Mouse (Mus musculus) liver, postnatal 0 days (tissue): ENCODE measurements around the gene Fbln2. TPM values are rescaled to one million over a fixed set of nuclear protein-coding genes. Genes with fewer than 3 reads are reported as not detected.

ENCODE experiments used
- ATAC-seq: fragments of 200-750 bp; cut with Nextera tagmentation; 2 replicates; pipeline ENCODE4 v1.8.0; 2017; ENCODE audit warnings: mild to moderate bottlenecking, moderate library complexity
- DNase-seq: peaks from one replicate; pipeline ENCODE4 v3.0.0-alpha.2; 2016
- H3K27ac ChIP-seq: fragments of 300-500 bp; sonication (generic); 2 replicates; pipeline ENCODE4 v1.5.1; 2014; ENCODE audit warnings: antibody characterized with exemption, moderate library complexity, mild to moderate bottlenecking, low read depth
- H3K27me3 ChIP-seq: fragments of 300-500 bp; sonication (generic); 2 replicates; pipeline ENCODE4 v1.6.1; 2014; ENCODE audit warnings: low read length, control low read depth, mixed read lengths; ENCODE audit not compliant: insufficient read depth
- H3K36me3 ChIP-seq: fragments of 300-500 bp; sonication (generic); replicated peaks from 2 replicates; pipeline ENCODE4 v1.6.1; 2014; ENCODE audit warnings: mild to moderate bottlenecking, control low read depth, low read length, moderate library complexity, mixed read lengths; ENCODE audit not compliant: insufficient read depth
- H3K4me1 ChIP-seq: fragments of 300-500 bp; sonication (generic); 2 replicates; pipeline ENCODE4 v1.6.1; 2014; ENCODE audit warnings: antibody characterized with exemption, mild to moderate bottlenecking, control low read depth; ENCODE audit not compliant: insufficient read depth
- H3K4me2 ChIP-seq: fragments of 300-500 bp; sonication (generic); 2 replicates; pipeline ENCODE4 v1.6.1; 2014; ENCODE audit warnings: low read depth, mild to moderate bottlenecking, low read length, moderate library complexity, mixed read lengths
- H3K4me3 ChIP-seq: fragments of 300-500 bp; sonication (generic); 2 replicates; pipeline ENCODE4 v1.5.1; 2014; ENCODE audit warnings: low read depth, low read length
- H3K9ac ChIP-seq: fragments of 300-500 bp; sonication (generic); replicated peaks from 2 replicates; pipeline ENCODE4 v1.6.1; 2014; ENCODE audit warnings: mild to moderate bottlenecking, moderate library complexity
- H3K9me3 ChIP-seq: fragments of 300-500 bp; sonication (generic); 2 replicates; pipeline ENCODE4 v1.6.1; 2016; ENCODE audit warnings: mild to moderate bottlenecking, control low read depth, low read length, mixed read lengths
- CTCF ChIP-seq: sonication (generic); IDR thresholded peaks from 2 replicates; pipeline ENCODE4 v1.5.1; 2016; ENCODE audit warnings: antibody characterized with exemption, low read depth
- EP300 ChIP-seq: IDR thresholded peaks from 2 replicates; pipeline ENCODE4 v1.6.1; 2016; ENCODE audit warnings: antibody characterized with exemption, low read depth, mild to moderate bottlenecking
- WGBS: fragments of 180-500 bp; shearing (Covaris S2); extraction: QIAGEN DNeasy Blood & Tissue Kit; methylation state at CpG from one replicate; pipeline ENCODE4 v1.1.7; 2014; ENCODE audit not compliant: insufficient replicate concordance; 5-methylcytosine and 5-hydroxymethylcytosine counted together
- polyA plus RNA-seq: library from polyadenylated mRNA; unstranded; fragments of >200 nt; fragmentation: Nextera tagmentation; extraction: Ambion mirVana; gene quantifications from 2 replicates; pipeline ENCODE4 v1.2.1, GENCODE M21; 2015

Fbln2 gene
- polyA plus RNA-seq, 1 experiment from 2014 or later = 4.0 TPM

DNA sequence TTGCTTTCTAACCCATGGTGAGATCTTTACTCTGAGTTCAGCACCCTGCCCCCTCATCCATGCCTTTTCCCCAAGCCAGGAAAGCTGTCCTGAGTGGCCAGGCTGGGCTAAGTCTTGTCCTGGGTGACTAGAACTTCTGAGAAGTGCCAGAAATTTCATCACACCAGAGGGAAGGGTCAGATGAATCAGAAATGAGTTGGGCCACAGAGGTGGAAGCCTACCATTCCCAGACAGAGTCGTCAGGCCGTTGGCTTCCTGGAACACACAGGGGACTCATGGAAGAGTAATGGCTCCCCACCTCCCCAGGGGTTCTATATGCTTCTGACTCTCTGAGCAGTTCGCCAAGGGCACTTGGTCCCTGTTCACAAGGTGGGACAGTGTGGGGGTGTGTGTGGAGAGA lies 4.8 kb upstream of the Fbln2 start:
- no peak overlapping the region for H3K27ac ChIP-seq
- no peaks in the 10 kb centered on the region for H3K9me3 ChIP-seq
- H3K27me3 ChIP-seq = 0 out of 2 replicates have a peak, but pooled peaks cover 11% of the 10 kb centered on the region
- H3K9ac ChIP-seq = no peak overlapping the region
- TF ChIP-seq EP300 = no peak
- H3K36me3 ChIP-seq = no peaks in the 10 kb centered on the region
- 61% methylated on average over 3 of the region's 3 CpGs for WGBS
- H3K4me2 ChIP-seq = no peak overlapping the region
- no peak for ATAC-seq
- H3K4me1 ChIP-seq = no peaks in the 10 kb centered on the region
- DNase-seq = no peak
- H3K4me3 ChIP-seq = no peak overlapping the region

DNA sequence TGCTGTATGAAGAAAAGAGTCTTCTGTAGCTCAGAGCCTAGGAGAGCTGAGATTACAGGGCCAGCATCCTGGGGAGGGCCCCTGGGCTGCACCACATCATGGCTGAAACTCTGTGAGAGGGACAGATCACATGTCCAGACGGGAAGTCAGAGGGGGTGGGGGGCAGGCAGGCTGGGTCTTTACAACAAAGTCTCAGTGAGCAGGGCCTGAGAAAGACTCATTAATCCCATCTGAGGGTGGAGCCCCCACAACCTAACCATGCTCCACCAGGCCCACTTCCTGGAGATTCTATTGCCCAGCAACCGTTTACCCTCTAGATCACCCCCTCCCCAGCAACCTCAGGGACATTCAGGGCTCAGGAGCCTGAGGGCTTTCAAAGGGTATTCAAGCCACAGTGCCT lies 2.5 kb upstream of the Fbln2 start:
- Histone ChIP-seq H3K9me3 (no peaks in the 10 kb centered on the region), H3K4me2 (no peak overlapping the region), H3K9ac (no peak overlapping the region), H3K4me1 (peaks cover 3% of the 10 kb centered on the region; the same call in 1 of the 2 replicates), H3K4me3 (no peak overlapping the region), H3K36me3 (no peaks in the 10 kb centered on the region), H3K27ac (no peak overlapping the region), H3K27me3 (peaks cover 23% of the 10 kb centered on the region; the same call in 1 of the 2 replicates)
- no peak for TF ChIP-seq CTCF
- TF ChIP-seq EP300 = no peak
- ATAC-seq (no peak), DNase-seq (no peak)
- WGBS = 31% methylated on average over 2 of the region's 2 CpGs

DNA sequence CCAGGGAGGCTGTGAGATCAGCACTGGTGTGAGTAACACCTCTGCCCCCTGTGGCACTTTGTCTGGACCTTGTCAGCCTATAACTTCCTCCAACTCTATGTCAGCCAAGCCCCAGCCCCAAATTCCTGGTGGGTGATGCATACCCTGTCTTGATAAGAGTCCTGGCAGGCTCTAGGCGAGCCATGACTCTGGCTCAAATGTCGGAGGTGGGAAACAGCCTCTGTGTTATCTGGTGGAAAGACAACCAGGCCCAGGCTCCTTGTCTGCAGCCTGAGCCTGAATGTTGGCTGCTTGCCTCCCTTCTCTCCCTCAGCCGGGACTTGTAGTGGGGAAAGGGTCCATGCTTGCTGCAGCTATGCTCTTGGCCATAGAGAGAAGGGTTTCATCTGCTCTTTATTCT lies 1.4 kb upstream of the Fbln2 start:
- no peaks in the 10 kb centered on the region for H3K9me3 ChIP-seq
- no peak overlapping the region for H3K4me2 ChIP-seq
- WGBS = 48% methylated on average over 3 of the region's 3 CpGs
- peaks cover 3% of the 10 kb centered on the region; the same call in 1 of the 2 replicates for H3K4me1 ChIP-seq
- DNase-seq (no peak), ATAC-seq (no peak)
- H3K27me3 ChIP-seq = peaks cover 26% of the 10 kb centered on the region; the same call in 1 of the 2 replicates
- TF ChIP-seq CTCF (no peak), EP300 (no peak)
- no peaks in the 10 kb centered on the region for H3K36me3 ChIP-seq
- H3K9ac ChIP-seq = no peak overlapping the region
- H3K27ac ChIP-seq = no peak overlapping the region
- H3K4me3 ChIP-seq = no peak overlapping the region

DNA sequence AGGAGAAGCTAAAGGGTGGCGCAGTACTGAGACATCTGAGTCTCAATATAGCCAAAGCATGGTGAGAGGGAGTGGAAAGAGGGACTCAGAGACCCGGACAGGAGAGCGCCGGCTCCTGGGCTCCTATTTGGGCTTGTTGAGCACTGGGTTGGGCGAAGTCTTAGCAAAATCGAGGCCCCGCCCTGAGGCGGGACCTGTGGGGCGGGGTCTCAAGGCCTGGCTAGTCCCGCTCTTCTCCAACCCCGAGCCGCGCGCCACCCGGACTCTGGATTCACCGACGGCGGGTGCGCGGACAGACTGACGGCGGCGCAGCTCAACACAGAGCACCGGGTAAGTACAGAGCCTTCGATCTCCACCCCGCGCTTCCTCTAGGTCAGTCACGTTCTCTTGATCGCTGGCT lies 316 bp downstream of the Fbln2 start:
- Histone ChIP-seq H3K4me3 (peak overlapping the region; percentile 10; the same call in 1 of the 2 replicates), H3K4me2 (peak overlapping the region; percentile 33; the same call in 1 of the 2 replicates), H3K27me3 (peaks cover 26% of the 10 kb centered on the region; the same call in 1 of the 2 replicates), H3K27ac (no peak overlapping the region), H3K36me3 (no peaks in the 10 kb centered on the region), H3K4me1 (peaks cover 3% of the 10 kb centered on the region; the same call in 1 of the 2 replicates), H3K9me3 (no peaks in the 10 kb centered on the region), H3K9ac (no peak overlapping the region)
- 5% methylated on average over 21 of the region's 29 CpGs for WGBS
- ATAC-seq = peak; percentile 60
- TF ChIP-seq EP300 (no peak), CTCF (no peak)
- peak; percentile 62 for DNase-seq

DNA sequence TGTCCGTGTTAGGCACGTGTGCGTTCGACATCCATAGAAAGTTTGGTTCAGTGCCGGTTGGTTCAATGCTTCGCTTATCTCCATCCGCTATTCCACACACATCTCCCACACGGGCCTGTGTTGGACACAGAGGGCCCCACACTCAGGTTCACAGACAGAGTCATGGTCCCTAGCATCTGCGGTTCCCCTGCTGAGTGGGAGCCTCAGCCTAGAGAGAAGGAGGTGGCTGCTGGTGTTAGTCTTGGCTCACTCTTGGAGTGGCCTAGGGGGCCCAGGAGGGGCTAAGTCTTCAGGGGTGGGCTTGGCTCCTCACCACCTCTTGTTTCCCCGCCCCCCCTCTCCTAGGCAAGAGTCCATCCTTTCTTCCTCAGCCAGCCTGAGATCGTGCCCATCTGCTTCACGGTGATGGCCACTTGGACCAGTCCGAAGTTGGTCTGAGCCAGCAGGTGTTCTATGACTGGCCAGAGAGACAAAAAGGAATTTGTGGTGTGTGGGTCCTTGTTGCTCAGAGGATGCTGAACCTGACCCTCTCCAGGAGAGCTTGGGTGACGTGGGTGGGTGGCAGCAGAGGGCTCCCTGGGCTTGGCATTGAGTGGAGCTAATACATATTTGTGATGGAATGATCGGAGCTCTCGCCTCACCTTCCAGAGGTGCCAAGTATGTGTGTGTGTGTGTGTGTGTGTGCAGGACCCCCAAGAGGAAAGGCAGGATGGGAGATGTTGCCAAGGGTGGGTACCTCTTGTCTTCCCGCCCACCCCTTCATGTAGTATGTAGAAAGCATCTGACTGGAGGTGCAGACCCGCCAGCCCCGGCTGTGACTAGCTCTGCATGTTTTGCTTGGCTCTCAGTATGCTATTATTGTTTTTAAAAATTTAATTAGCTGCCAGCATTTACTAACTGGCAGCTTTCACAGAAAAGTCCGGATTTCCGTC lies 1.3 kb downstream of the Fbln2 start:
- Histone ChIP-seq H3K27ac (no peak overlapping the region), H3K9ac (no peak overlapping the region), H3K9me3 (no peaks in the 10 kb centered on the region), H3K27me3 (peaks cover 26% of the 10 kb centered on the region; the same call in 1 of the 2 replicates), H3K4me2 (0 out of 2 replicates have a peak overlapping the region, but pooled peaks have one; percentile 33), H3K4me1 (peaks cover 3% of the 10 kb centered on the region; the same call in 1 of the 2 replicates), H3K36me3 (no peaks in the 10 kb centered on the region), H3K4me3 (no peak overlapping the region)
- no peak for ATAC-seq
- DNase-seq = no peak
- TF ChIP-seq EP300 = no peak
- no peak for TF ChIP-seq CTCF
- WGBS = 60% methylated on average over 21 of the region's 21 CpGs

DNA sequence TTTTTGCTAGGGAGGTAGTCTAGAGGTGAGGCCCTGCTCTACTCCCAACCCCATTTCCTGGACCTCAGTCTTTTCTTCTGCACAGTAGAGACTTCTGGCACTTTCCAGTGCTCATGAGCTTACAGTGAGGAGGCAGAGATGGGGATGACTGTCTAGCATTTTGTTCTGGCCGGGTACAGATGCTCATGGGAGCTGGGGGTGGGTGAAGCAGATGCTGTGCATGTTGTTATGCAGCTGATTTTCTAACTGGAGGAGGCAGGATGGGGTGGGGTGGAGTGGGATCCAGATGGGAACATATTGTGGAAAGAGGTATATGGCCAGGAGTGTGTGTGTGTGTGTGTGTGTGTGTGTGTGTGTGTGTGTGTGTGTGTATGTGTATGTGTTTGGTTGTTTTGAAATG lies 3.2 kb downstream of the Fbln2 start:
- 53% methylated on average over 1 of the region's 1 CpGs for WGBS
- no peak for ATAC-seq

More for the DNA sequence above, 3.2 kb downstream of the Fbln2 start:
- no peaks in the 10 kb centered on the region for H3K36me3 ChIP-seq
- peaks cover 3% of the 10 kb centered on the region; the same call in 1 of the 2 replicates for H3K4me1 ChIP-seq
- H3K4me3 ChIP-seq = no peak overlapping the region
- peaks cover 26% of the 10 kb centered on the region; the same call in 1 of the 2 replicates for H3K27me3 ChIP-seq
- H3K9me3 ChIP-seq = no peaks in the 10 kb centered on the region
- no peak overlapping the region for H3K9ac ChIP-seq
- no peak overlapping the region for H3K27ac ChIP-seq
- no peak for TF ChIP-seq EP300
- no peak for TF ChIP-seq CTCF
- DNase-seq = no peak
- H3K4me2 ChIP-seq = no peak overlapping the region
